Mouse (Mus musculus) central nervous system, embryonic 14 days (tissue): ENCODE data around the gene Wnk1. TPM values are rescaled to one million over a fixed set of nuclear protein-coding genes. Genes with fewer than 3 reads are reported as not detected.

Experiments
- polyA plus RNA-seq: library from polyadenylated mRNA; depleted of rRNA; stranded (reverse); fragments of >200 nt; gene quantifications from 2 replicates; pipeline ENCODE4 v1.2.3, GENCODE M21; 2012; rRNA removed

Wnk1 gene
- polyA plus RNA-seq = 132 and 135 TPM in 2 replicates

DNA sequence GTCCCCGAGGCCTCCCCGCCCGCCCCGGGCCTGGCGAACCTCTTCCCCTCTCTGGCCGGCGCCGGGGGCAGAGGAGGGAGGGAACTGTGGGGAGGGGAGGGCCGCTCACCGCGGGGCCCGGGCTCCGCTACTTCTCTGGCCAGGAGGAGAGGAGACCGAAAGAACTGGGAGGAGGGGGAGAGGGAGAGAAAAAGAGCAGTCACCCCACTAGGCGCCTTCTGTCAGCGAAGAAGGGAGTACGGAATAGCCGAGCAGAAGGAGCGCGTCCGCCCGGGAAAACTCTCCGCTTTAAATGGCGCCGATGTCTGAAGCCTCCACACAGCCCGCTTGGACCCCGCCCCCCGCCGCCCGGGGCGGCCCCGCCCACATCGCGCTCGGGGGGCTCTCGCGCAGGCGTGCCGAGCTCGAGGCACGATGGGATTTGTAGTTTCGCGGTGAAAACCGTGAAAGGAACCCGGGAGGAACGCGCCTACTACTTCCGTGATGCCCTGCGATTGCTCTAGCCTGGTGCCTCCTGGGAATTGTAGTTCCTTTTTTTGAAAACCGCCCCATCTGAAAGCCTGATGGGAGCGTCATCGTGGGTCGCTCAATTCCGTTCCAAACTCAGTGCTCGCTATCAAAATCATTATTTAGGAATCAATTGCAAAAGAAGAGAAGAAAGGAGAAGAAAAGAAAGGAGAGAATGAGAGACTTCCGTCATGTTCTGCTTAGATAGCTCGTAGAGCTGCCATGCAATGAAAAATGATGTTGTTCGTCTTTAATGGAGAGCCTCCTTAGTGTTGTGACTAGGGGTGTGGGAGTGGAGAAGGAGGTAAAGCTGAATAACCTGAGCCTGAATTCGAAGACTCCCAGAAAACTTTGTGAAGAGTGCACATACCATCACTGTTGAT lies at the start of gene Wnk1:
Gene Wnk1 (minus strand): TSS at position 307 of the 890 bp plus-strand sequence.

DNA sequence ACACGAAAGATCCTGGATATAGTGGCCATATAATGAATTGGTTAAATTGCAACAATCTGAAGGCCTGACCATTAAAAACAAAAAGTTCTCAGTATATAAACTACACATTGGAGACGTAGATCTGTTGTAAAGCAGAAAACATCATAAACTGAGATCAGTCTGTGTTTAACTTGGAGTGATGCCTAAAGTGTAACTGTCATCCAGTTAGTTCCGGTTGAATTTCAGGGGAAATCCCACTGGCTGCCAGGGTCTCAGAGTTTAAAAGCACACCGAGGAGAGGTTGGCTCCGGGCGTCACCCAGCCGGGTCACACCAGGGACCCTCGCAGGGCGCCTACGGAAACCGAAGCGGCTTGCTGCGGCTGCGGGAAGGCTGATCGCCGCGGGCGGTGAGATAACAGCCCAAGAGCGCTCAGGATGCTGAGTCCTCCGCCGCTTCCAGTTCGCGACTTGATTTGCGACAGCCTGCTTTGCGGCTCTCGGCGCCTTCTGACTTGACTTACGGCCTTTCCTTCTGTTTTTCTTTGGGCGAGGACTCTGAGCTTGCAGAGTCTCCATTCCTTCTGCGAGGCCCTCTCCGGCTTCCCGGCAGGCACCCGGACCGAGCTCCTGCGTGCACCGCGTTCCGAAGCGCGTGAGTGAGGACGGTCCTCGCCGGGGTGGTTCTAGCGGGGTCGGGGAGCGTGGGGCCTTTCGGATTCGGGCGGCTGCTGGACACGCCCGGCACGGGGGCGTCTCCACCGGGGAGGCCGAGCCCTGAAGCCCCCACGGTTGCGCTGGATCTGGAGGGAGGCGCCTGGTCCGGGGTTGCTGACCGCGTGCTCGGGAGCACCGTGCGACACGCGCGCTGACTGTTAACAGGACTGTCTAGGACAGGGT lies 136.0 kb downstream of the Wnk1 start, which contains the start of gene Rad52:
Gene Rad52 (plus strand): TSS at position 495 of the 877 bp plus-strand sequence.

Other genes starting within 250 kb of the Wnk1 start
- gene Erc1, start 190.5 kb downstream of the Wnk1 start, polyA plus RNA-seq = 36.4 and 37.7 TPM in 2 replicates
- gene Rad52, start 136.0 kb downstream of the Wnk1 start, polyA plus RNA-seq = 49.5 and 53.1 TPM in 2 replicates
- gene Ninj2, start 54.7 kb upstream of the Wnk1 start, polyA plus RNA-seq = 0.06 and 0.55 TPM in 2 replicates